Mouse (Mus musculus): ENCODE measurements around the gene Cnot4. TPM values are rescaled to one million over a fixed set of nuclear protein-coding genes. Genes with fewer than 3 reads are reported as not detected.
"Not testable (repeated sequence)": the region's sequence is repeated elsewhere in the genome, so short reads cannot be mapped to it uniquely, and the experiment has no call there.

Cnot4 gene
- 10 to 100 TPM; 45.4 to 53.9 (median 48.5) TPM for total RNA-seq (2022)

DNA sequence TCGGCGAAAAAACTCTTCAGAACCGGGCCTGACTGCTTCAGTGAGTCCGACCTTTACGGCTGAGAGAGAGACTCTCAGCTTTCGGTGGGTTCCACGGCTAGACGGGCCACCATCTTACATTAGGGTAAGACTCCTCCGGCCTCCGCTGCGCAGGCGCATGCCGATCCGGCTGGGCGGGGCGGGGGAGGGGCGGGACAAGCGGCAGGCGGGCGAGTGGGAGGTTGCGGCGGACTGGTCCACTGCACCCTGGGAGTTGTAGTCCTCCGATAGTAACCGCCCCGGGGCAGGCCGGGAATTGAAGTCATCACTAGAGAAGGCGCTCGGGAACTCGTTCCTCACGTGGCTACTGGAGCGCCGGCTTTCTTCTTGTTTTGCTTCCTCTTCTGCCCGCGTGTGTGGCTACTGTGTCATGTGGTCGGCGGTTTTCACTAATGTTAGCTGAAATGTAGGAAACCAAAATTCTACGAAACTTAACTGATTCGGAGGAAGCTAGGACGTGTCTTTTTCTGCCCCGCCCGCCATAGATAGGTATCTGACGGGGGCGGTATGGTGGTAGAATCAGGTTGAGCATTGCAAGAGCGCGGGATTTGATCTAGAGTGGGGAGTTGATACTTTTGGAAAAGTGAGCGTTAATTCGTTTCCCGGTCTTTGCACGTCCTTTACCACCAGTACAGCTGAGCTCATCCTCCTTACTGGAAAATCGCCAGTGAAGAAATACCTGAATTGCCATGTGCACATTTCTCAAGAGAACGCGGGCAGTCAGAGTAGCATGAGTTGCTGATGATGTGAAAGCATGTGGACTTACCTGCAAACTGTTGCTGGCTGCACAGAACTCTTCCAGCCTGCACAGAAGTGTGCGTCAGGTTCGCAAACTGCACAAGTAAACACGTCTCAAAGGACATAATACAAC is at the start of gene Cnot4:
Gene Cnot4 (minus strand): TSS at position 146 of the 910 bp plus-strand sequence.
- peak; percentile 98 for DNase-seq (ENCODE audit: low spot score in 2 of 2)

- not testable (repeated sequence) for DNase-seq (ENCODE audit: low spot score in 2 of 2)
These were observed 45.8 kb upstream of the Cnot4 start for GRCm38 (mm10) chr6:35179299-35179698.

DNA sequence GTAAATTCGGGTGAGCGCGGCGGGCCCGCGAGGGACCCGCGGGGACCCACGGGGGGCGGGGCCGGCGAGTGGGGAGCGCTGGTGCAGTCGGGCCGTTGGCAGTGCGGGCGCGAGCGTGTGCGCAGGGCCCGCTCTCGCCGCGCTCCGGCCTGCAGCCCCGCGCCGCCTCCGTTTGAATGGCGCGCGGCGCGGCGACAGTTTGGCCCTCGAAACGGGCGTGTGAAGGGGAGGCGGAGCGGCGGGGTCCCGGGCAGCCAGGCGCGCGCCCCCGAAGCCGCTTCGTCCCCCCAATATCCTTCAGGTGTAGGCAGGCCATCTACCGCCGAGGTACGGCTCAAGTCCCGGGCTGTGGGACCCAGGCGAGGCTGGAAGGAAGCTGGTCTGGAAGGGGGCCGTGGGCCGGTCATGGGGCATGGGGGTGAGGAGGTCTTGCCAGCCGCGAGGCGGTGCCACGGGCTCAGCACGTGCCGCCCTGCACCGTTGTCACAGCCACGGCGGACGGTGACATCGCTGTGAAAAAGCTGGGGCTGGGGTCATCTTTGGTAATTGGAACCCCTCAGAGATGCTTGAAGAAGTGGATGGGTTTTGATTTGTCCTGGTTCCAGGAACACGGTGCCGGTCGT is 44.2 kb upstream of the Cnot4 start:
- DNase-seq (ENCODE audit: low spot score in 2 of 2), result peak in 1 of 2 experiments; percentile 5

- DNase-seq (ENCODE audit: low spot score in 2 of 2), result peak; percentile 76 to 79
These were observed 43.6 kb upstream of the Cnot4 start, which contains the start of gene Nup205 for GRCm38 (mm10) chr6:35176979-35177649. Gene Nup205 (plus strand): TSS chr6:35177421.

- no peak for DNase-seq (ENCODE audit: low spot score in 2 of 2)
These were observed 39.7 kb upstream of the Cnot4 start for GRCm38 (mm10) chr6:35173181-35173580.

- not testable (repeated sequence) for DNase-seq (ENCODE audit: low spot score in 2 of 2)
These were observed 38.5 kb upstream of the Cnot4 start for GRCm38 (mm10) chr6:35172028-35172427.

DNA sequence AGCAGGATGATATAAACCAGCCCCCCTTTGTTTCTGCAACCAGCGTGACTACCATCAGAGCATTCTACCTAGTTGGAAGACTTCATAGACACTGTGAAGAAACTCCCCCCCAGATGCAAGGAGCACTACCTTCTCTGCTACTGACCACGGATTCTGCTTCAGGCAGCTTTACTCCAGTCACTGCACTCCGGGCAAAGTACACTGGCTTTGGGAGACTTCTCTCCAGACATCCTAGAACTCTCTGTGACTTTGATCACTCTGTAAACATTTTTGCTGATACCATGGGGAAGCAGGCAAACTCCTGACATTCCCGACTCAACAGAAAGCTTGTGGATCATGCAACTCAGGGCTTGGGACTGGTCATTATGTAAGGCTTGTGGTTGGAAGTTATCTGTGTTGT is 35.7 kb upstream of the Cnot4 start:
- DNase-seq (ENCODE audit: low spot score in 2 of 2), result no peak

DNA sequence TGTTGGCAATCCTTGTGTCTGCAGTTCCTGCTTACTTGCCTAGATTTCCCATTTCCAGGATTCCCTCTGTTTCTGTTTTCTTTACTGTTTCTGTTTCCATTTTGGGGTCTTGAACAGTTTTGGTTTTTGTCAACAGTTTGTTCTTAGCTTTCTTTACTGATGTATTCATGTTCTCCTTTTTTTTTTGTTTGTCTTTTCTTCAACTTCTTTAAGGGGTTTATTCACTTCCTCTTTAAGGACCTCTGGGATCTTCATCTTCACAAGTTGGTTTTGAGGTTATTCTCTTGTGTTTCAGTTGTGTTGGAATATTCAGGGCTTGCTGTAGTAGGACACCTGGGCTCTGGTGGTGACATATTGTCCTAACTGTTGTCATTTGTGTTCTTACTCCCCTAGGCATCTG is 21.0 kb upstream of the Cnot4 start:
- no peak for DNase-seq (ENCODE audit: low spot score in 2 of 2)

DNA sequence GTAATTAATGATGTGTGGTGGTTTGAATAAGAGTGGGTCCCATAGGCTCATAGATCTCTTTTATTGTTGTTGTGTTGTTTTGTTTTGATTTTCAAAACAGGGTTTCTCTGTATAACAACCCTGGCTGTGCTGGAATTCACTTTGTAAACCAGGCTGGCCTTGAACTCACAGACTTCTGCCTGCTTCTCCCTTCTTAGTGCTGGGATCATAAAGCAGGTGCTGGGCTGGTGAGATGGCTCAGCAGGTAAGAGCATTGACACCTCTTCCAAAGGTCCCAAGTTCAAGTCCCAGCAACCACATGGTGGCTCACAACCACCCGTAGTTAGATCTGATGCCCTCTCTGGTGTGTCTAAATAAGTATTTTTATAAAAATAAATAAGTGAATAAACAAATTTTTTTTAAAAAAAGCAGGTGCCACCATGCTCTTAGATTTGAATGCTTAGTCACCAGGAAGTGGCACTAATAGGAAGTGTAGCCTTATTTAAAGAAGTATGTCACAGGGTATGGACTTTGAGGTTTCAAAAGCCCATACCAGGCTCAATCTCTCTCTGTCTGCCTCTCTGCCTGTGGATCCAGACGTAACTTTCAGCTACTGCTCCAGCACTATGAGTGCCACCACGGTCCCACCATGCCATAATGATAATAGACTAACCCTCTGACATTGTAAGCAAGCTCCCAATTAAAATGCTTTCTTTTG is 14.3 kb upstream of the Cnot4 start:
- no peak for DNase-seq (ENCODE audit: low spot score in 2 of 2)

GRCm38 (mm10) chr6:35145569-35145968 is 12.0 kb upstream of the Cnot4 start:
- no peak for DNase-seq (ENCODE audit: low spot score in 2 of 2)

GRCm38 (mm10) chr6:35140351-35140750 is 6.8 kb upstream of the Cnot4 start:
- no peak for DNase-seq (ENCODE audit: low spot score in 2 of 2)

DNA sequence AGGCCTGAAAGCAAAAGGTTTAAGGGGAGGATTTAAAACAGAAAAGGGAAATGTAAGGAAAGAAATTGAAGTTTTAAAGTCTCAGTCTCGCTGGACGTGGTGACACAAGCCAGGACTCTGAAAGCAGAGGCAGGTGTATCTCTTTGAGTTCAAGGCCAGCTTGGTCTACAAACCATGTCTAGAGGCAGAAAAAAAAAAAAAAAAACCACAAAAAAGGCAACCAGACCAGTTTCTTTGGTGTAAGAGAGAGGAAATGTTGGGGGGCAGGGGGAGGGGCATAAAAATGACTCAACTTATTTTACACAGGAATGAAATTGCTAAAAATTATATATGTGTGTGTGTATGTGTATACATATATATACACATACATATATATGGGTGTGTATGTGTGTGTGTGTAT is 1.3 kb upstream of the Cnot4 start:
- DNase-seq (ENCODE audit: low spot score in 2 of 2), result no peak

GRCm38 (mm10) chr6:35133246-35133578 is 312 bp downstream of the Cnot4 start:
- DNase-seq (ENCODE audit: low spot score in 2 of 2), result no peak

- DNase-seq (ENCODE audit: low spot score in 2 of 2), result peak in 1 of 2 experiments; percentile 3
These were observed 718 bp downstream of the Cnot4 start for GRCm38 (mm10) chr6:35132806-35133205.

GRCm38 (mm10) chr6:35122488-35122887 is 11.0 kb downstream of the Cnot4 start:
- no peak for DNase-seq (ENCODE audit: low spot score in 2 of 2)

DNA sequence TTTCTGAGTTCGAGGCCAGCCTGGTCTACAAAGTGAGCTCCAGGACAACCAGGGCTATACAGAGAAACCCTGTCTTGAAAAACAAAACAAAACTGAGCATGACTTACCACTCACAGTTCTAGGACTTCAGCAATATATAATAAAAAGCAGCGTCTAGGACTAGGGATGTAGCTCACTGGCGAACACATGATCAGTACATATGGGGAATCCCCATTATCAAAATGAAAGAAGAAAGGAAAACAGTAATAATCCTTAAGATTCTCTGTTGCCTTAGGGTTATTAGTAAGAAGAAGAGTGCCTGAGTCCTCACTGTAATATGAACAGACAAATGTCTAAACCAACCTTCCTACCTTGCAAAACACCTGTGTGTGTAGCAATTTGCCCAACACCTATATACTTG is 11.6 kb downstream of the Cnot4 start:
- no peak for DNase-seq (ENCODE audit: low spot score in 2 of 2)

DNA sequence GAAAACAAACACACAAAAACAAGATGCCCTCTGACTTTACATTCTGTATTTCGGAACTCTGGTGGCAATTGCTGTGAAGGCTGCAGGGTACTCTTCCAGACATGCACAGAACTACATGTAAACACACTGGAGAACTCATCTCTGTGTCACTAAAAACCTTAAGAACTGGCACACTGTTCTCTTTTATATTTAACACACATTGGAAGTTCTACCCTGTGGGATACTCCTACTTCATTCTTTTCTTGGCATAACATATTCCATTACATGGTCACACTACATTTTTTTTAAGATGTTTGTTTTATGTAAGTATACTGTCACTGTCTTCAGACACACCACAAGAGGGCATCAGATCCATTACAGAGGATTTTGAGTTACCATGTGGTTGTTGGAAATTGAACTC is 31.1 kb downstream of the Cnot4 start:
- no peak for DNase-seq (ENCODE audit: low spot score in 2 of 2)

DNA sequence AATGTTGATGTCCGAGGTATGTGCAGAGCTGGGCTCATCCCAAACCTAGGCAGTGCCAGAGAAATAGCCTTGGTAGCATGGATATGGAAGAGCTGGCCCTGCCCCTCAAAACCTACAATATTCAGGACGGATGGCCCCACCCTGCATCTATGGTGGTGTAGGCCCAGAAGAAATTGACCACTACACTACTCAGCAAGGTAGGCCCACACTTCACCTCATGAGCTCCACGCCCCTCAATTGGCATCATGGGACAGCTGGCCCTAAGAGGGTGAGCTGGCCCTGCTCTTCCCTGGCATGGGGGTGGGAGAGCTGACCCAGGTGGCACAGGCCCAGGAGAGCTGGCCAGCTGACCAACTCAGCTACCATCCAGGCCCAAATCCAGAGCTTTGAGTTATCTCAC is 48.6 kb downstream of the Cnot4 start:
- no peak for DNase-seq (ENCODE audit: low spot score in 2 of 2)

GRCm38 (mm10) chr6:35075148-35075547 is 58.4 kb downstream of the Cnot4 start:
- DNase-seq (ENCODE audit: low spot score in 2 of 2), result no peak

- DNase-seq (ENCODE audit: low spot score in 2 of 2), result no peak
These were observed 62.3 kb downstream of the Cnot4 start for GRCm38 (mm10) chr6:35071261-35071660.

DNA sequence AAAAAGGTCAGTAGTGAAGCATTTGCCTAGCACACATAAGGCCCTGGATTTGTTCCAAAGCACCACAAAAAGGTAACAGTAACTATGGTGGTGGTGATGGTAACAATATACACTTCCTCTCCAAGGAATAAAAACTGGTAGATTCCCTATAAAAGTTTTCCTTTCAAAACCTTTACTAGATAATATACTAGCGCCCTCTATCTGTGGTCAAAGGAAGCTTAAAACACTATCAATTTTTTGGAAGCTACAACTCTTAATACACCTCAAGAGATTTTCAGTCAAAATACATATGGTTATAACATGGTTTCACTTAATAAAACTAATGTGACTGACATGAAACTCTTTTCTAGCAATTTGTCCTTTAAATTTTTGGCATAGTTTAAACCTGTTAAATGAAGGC is 71.1 kb downstream of the Cnot4 start:
- no peak for DNase-seq (ENCODE audit: low spot score in 2 of 2)

DNA sequence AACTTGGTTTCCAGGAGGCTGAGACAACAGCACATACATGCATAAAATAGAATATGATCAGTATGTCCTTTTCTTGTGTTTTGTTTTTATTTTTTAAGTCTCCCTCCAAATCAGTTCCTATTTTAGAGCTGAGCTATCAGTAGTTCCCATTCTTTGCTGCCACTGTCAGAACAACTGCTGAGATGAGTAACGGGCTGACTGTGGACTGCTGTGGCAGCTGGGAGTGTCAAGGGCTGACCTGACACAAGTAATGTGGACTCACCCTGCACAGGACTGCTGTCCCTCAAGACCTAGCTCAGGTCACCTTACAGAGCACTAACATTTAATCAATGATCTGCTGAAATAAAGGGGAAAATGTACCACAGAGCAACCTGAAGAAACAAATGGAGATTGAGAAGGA is 90.4 kb downstream of the Cnot4 start:
- DNase-seq (ENCODE audit: low spot score in 2 of 2), result no peak

Data from layer of hippocampus, adult 8-10 months (tissue).